Mouse (Mus musculus) myocyte (in vitro differentiated cells): ENCODE data around the gene Abhd2.
A peak's percentile ranks its signal among the peaks of the same experiment; 100 is the strongest.

Source experiments
- MYOD1 ChIP-seq, 3 experiments: IDR thresholded peaks; one replicate each; pipeline ENCODE4 v1.6.1; 2011; ENCODE audit warnings: control low read depth in 2 of 3, low read depth in 2 of 3, mild to moderate bottlenecking in 2 of 3, moderate library complexity in 1 of 3; ENCODE audit not compliant: insufficient read length in 2 of 3, control insufficient read depth in 1 of 3
- POLR2A ChIP-seq: IDR thresholded peaks from one replicate; pipeline ENCODE4 v1.6.1; 2011; ENCODE audit warnings: low read depth, mild to moderate bottlenecking, control low read depth, moderate library complexity; ENCODE audit not compliant: insufficient read length

DNA sequence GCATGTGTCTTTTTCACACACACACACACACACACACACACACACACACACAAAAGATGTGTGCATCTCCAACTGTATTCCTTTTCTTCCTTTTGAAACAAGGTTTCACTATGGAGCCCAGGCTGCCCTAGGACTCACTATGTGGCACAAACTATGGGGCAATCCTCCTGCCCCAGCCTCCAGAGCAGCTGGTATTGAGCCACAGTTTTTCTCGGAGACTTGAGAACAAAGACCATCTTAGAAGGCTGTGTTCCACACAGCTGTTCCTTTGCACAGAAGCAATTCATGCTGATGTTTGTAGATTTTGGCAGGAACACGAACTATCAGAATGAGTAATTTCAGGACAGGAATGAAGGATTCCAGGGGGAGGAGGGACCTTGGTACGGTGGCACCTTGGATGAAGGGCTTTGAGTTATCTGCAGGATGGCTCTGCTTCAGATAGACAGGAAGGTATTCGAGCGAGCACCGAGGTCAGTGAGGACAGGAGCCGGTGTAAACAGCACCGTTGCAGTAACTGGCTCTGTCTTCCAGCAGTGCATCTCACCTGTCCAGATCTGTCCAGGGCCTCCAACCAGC lies 35.5 kb downstream of the Abhd2 start:
- TF ChIP-seq POLR2A (no peak), MYOD1 (IDR thresholded peaks at IDR 0.05; ENCODE audit: control insufficient read depth in 1 of 3, insufficient read length in 2 of 3, low read depth in 2 of 3) (peak in 2 of 3 experiments; percentile 34 to 45)
